Mouse (Mus musculus): ENCODE data around the gene Rxfp1. TPM values are rescaled to one million over a fixed set of nuclear protein-coding genes. Genes with fewer than 3 reads are reported as not detected.

Gene Rxfp1
- polyA plus RNA-seq (2015; fragmentation: Nextera tagmentation; extraction: Ambion mirVana): 0.10 TPM in 1 of 2 replicates, not detected in the other

DNA sequence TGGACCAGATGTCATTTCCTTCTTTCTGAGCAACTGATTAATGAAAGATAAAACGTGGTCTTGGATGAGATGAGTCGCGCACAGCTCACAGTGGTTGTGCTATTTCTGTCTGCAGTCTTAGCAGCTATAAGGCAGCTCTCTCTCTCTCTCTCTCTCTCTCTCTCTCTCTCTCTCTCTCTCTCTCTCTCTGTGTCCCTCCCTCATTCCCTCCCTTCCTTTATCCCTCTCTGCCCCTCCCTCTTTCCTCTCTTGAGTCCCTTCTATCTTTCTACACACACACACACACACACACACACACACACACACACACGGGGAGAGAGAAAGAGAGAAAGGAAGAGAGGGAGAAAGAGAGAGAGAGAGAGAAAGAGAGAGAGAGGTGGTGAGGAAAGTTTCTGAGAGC, at the start of gene Rxfp1:
Gene Rxfp1 (minus strand): TSS at position 101 of the 400 bp plus-strand sequence.
- 70% methylated on average over 4 of the region's 4 CpGs for whole genome bisulfite sequencing

GRCm38 (mm10) chr3:79784362-79784736, 46.7 kb upstream of the Rxfp1 start:
- H3K27ac ChIP-seq: no peak overlapping the region
- WGBS: 16% methylated on average over 11 of the region's 11 CpGs
- no peak overlapping the region for H3K9ac ChIP-seq
- H3K36me3 ChIP-seq (replicated peaks): no peaks in the 10 kb centered on the region
- peak overlapping the region; percentile 32 for H3K4me2 ChIP-seq
- H3K4me3 ChIP-seq: no peak overlapping the region
- H3K27me3 ChIP-seq (replicated peaks): no peaks in the 10 kb centered on the region
- ATAC-seq (replicated peaks): peak; percentile 39; the same call in 1 of the 2 replicates
- no peaks in the 10 kb centered on the region for H3K4me1 ChIP-seq
- H3K9me3 ChIP-seq: no peaks in the 10 kb centered on the region

More for the DNA sequence above, at the start of gene Rxfp1:
- Histone ChIP-seq H3K36me3 (replicated peaks) (no peaks in the 10 kb centered on the region), H3K9me3 (no peaks in the 10 kb centered on the region), H3K4me2 (no peak within 1 kb of the TSS), H3K4me1 (no peaks in the 10 kb centered on the region), H3K4me3 (no peak within 1 kb of the TSS), H3K9ac (no peak within 1 kb of the TSS), H3K27ac (no peak within 1 kb of the TSS), H3K27me3 (replicated peaks) (no peaks in the 10 kb centered on the region)
- no peak for ATAC-seq (replicated peaks)

DNA sequence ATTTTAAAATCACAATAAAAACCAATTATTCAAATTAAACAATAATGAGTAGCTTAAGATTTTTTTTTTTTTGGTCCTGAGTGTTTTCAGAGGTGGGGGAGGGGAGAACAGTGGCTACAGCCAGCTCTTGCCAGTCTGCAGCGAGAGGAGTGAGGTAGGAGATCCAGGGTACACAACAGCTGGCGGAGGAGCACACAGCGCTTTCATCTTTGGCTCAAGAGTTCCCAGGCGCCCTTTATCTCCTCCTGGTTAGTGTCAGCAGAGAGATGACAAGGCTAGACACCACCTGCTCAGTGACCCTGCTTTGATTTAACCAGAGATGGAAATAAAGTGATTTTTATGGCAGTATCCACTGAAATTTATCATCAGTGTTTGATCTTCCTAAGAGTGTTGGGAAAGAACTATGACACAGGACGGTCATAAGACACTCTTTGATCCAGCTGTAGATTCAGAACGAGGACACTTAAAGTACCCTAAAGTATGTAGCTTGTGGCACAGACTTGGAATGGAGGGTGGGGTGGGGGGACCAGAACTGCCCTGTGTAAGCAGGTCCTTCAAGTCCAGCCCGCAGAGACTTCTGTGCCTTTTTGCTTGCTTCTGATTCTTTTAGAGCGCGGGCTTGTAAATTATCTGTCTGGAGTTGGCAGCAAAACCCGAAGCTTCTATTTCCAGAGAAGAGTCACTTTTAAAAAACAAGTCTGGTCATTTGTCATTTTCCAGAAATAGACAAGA, 46.1 kb upstream of the Rxfp1 start:
- H3K9me3 ChIP-seq: no peaks in the 10 kb centered on the region
- 52% methylated on average over 10 of the region's 10 CpGs for WGBS
- H3K27ac ChIP-seq: no peak overlapping the region
- ATAC-seq (replicated peaks): peak; percentile 52; the same call in 1 of the 2 replicates
- H3K27me3 ChIP-seq (replicated peaks): no peaks in the 10 kb centered on the region
- 0 out of 2 replicates have a peak overlapping the region, but pooled peaks have one; percentile 32 for H3K4me2 ChIP-seq
- H3K36me3 ChIP-seq (replicated peaks): no peaks in the 10 kb centered on the region
- H3K4me3 ChIP-seq: no peak overlapping the region
- no peak overlapping the region for H3K9ac ChIP-seq
- H3K4me1 ChIP-seq: no peaks in the 10 kb centered on the region

DNA sequence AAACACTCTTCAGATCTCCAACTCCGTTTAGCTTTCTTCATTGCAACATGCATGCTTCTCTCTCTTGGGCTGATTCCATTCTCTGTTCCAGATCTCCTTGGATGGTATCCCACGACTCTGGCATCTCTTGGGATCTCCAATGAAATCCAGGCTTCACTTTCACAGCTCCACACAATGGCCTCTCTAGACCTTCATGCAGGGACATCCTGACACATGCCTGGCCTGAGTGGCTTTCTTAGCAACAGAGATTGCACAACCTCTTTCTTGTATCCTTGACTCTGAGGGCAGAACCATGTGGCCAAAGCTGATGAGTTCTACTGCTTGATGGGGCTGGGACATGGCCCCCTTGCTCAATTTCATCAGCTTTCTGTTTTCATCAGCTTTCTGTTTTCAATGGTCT, 35.0 kb upstream of the Rxfp1 start:
- H3K27me3 ChIP-seq (replicated peaks): no peaks in the 10 kb centered on the region
- H3K27ac ChIP-seq: no peak overlapping the region
- H3K36me3 ChIP-seq (replicated peaks): no peaks in the 10 kb centered on the region
- H3K4me3 ChIP-seq: no peak overlapping the region
- 82% methylated on average over 2 of the region's 2 CpGs for WGBS
- H3K9me3 ChIP-seq: no peaks in the 10 kb centered on the region
- no peak overlapping the region for H3K4me2 ChIP-seq
- no peaks in the 10 kb centered on the region for H3K4me1 ChIP-seq
- no peak for ATAC-seq (replicated peaks)
- no peak overlapping the region for H3K9ac ChIP-seq

DNA sequence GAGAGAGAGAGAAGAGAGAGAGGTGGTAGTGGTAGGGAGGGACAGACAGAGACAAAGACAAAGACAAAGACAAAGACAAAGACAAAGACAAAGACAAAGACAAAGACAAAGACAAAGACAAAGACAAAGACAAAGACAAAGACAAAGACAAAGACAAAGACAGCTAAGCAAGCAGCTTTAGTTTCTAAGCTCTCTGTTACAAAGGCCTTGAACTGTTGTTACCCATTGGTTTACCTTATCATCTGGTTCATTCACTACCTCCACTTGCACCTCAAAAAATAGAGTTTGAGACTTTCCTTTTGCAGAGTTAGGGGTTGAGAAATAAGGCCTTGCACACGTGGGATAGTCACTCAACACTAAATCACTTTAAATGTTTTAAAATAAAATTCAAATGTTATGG, 16.1 kb upstream of the Rxfp1 start:
- WGBS: 53% methylated on average over 1 of the region's 1 CpGs
- Histone ChIP-seq H3K4me1 (no peaks in the 10 kb centered on the region), H3K4me3 (no peak overlapping the region), H3K9ac (no peak overlapping the region), H3K9me3 (no peaks in the 10 kb centered on the region), H3K4me2 (no peak overlapping the region), H3K27me3 (replicated peaks) (no peaks in the 10 kb centered on the region), H3K27ac (no peak overlapping the region), H3K36me3 (replicated peaks) (no peaks in the 10 kb centered on the region)
- ATAC-seq (replicated peaks): no peak

- no peak overlapping the region for H3K4me3 ChIP-seq
- no peaks in the 10 kb centered on the region for H3K27me3 ChIP-seq (replicated peaks)
- H3K9me3 ChIP-seq: no peaks in the 10 kb centered on the region
- ATAC-seq (replicated peaks): no peak
- H3K4me2 ChIP-seq: no peak overlapping the region
- 93% methylated on average over 6 of the region's 6 CpGs for WGBS
- H3K4me1 ChIP-seq: no peaks in the 10 kb centered on the region
- no peak overlapping the region for H3K27ac ChIP-seq
- no peak overlapping the region for H3K9ac ChIP-seq
- no peaks in the 10 kb centered on the region for H3K36me3 ChIP-seq (replicated peaks)
Measured at GRCm38 (mm10) chr3:79746585-79746984, 8.9 kb upstream of the Rxfp1 start.

DNA sequence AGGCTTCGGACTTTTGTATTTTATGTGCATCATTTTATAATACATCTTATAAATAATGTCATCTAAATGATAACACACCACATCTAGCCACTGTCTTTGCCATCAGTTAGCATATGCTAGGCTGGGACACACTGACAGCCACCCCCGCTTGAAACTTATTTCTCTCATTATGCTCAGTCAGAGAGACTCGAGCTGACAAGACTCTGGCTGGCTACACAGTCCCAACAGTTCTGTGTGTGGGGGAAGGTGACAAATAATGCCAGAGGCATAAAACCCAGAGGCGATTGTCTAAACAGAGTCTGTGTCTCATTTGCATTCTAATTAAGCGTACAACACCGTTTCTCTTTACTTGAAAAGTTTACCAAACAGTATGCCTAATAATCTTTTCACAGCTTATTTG, 7.4 kb upstream of the Rxfp1 start:
- 56% methylated on average over 6 of the region's 6 CpGs for WGBS
- ATAC-seq (replicated peaks): no peak
- Histone ChIP-seq H3K27ac (no peak overlapping the region), H3K4me3 (no peak overlapping the region), H3K4me2 (no peak overlapping the region), H3K9me3 (no peaks in the 10 kb centered on the region), H3K27me3 (replicated peaks) (no peaks in the 10 kb centered on the region), H3K4me1 (no peaks in the 10 kb centered on the region), H3K36me3 (replicated peaks) (no peaks in the 10 kb centered on the region), H3K9ac (no peak overlapping the region)

DNA sequence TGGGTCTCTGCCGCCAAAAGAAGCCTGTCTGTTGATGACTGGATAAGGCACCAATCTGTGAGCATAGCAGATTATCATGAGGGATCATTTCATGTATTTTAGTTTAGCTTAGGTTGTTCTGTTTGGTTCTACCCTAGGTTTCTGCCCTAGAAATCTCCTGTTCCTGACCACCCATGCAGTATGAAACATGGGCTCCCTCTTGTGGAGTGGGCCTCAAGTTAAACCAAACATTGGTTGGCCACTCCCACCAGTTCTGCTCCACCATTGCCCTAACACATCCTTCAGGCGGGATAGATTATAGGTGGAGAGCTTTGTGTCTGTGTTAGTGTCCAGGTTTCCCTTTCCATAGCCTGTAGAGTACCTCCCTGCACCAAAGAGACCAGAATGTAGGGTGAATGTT, 6.7 kb upstream of the Rxfp1 start:
- no peaks in the 10 kb centered on the region for H3K4me1 ChIP-seq
- no peaks in the 10 kb centered on the region for H3K36me3 ChIP-seq (replicated peaks)
- no peak for ATAC-seq (replicated peaks)
- no peak overlapping the region for H3K27ac ChIP-seq
- H3K27me3 ChIP-seq (replicated peaks): no peaks in the 10 kb centered on the region
- 91% methylated on average over 2 of the region's 2 CpGs for WGBS
- no peak overlapping the region for H3K9ac ChIP-seq
- H3K4me3 ChIP-seq: no peak overlapping the region
- H3K4me2 ChIP-seq: no peak overlapping the region
- no peaks in the 10 kb centered on the region for H3K9me3 ChIP-seq

DNA sequence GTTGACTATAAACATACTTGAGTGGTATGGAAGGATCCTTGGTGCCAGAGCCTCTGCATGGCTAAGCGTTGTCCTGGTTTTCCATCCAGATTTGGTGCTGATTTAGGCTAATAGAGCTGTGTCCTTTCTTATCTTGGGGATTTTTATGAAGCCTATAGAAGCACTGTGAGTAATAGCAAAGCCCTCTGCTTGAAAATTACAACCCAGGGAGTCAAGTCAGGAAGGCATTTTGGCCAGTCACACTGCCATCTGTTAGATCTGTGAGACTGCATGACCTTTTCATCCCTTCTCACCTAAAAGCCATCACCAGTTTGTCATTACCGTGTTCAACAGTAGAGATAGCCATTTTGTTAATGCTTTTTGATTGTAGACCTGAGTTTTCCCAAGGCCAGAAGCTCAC, 2.7 kb upstream of the Rxfp1 start:
- Histone ChIP-seq H3K27me3 (replicated peaks) (no peaks in the 10 kb centered on the region), H3K9me3 (no peaks in the 10 kb centered on the region), H3K4me3 (no peak overlapping the region), H3K4me2 (no peak overlapping the region), H3K9ac (no peak overlapping the region), H3K36me3 (replicated peaks) (no peaks in the 10 kb centered on the region), H3K4me1 (no peaks in the 10 kb centered on the region), H3K27ac (no peak overlapping the region)
- 78% methylated on average over 2 of the region's 2 CpGs for WGBS
- no peak for ATAC-seq (replicated peaks)

GRCm38 (mm10) chr3:79738451-79738850, 771 bp upstream of the Rxfp1 start:
- no peak for ATAC-seq (replicated peaks)
- 79% methylated on average over 1 of the region's 1 CpGs for WGBS
- no peak overlapping the region for H3K4me3 ChIP-seq
- H3K9me3 ChIP-seq: no peaks in the 10 kb centered on the region
- H3K36me3 ChIP-seq (replicated peaks): no peaks in the 10 kb centered on the region
- no peak overlapping the region for H3K4me2 ChIP-seq
- H3K27ac ChIP-seq: no peak overlapping the region
- H3K27me3 ChIP-seq (replicated peaks): no peaks in the 10 kb centered on the region
- no peaks in the 10 kb centered on the region for H3K4me1 ChIP-seq
- no peak overlapping the region for H3K9ac ChIP-seq

GRCm38 (mm10) chr3:79726506-79727075, 11.1 kb downstream of the Rxfp1 start:
- no peak for ATAC-seq (replicated peaks)
- Histone ChIP-seq H3K9ac (no peak overlapping the region), H3K4me3 (no peak overlapping the region), H3K36me3 (replicated peaks) (no peaks in the 10 kb centered on the region), H3K4me2 (no peak overlapping the region), H3K4me1 (no peaks in the 10 kb centered on the region), H3K27me3 (replicated peaks) (no peaks in the 10 kb centered on the region), H3K27ac (no peak overlapping the region), H3K9me3 (no peaks in the 10 kb centered on the region)
- 94% methylated on average over 14 of the region's 14 CpGs for WGBS

DNA sequence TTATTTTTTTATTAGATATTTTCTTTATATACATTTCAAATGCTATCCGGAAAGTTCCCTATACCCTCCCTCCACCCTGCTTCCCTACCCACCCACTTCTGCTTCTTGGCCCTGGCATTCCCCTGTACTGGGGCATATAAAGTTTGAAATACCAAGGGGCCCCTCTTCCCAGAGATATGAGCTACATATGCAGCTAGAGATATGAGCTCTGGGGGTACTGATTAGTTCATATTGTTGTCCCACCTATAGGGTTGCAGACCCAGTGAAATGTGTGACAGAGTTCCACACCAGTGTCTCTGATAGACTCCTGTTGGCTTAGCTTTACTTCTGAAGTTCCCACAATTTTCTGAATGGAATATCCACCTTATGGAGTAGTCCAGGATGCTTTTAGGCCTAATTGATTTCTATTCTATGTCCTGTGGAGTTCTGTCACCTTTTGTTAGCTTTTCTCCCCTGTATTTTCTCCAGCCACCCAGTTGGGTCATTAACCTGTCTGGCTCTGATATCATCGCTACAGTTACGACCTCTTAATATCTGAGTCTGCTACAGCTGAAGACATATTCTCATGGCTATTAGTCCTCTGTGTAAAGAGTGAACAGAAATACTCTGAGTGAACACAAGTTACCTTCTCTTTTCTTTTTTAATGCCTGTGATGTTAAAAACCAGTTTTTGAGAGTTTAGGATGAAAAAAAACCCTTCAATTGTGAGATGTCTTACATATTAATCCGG, 16.8 kb downstream of the Rxfp1 start:
- no peak overlapping the region for H3K4me3 ChIP-seq
- no peaks in the 10 kb centered on the region for H3K36me3 ChIP-seq (replicated peaks)
- ATAC-seq (replicated peaks): no peak
- no peak overlapping the region for H3K9ac ChIP-seq
- no peaks in the 10 kb centered on the region for H3K4me1 ChIP-seq
- H3K27ac ChIP-seq: no peak overlapping the region
- 92% methylated on average over 4 of the region's 4 CpGs for WGBS
- H3K27me3 ChIP-seq (replicated peaks): no peaks in the 10 kb centered on the region
- H3K9me3 ChIP-seq: no peaks in the 10 kb centered on the region
- no peak overlapping the region for H3K4me2 ChIP-seq

Measured in midbrain, embryonic 15.5 days (tissue).